Mouse (Mus musculus) cerebellum, adult (tissue): ENCODE results near the gene Rmdn2.

Experiments used
- ATAC-seq: cut with Nextera tagmentation; 2 replicates; pipeline ENCODE4 v1.9.2; 2017; ENCODE audit warnings: mild to moderate bottlenecking, moderate library complexity, mixed read lengths; ENCODE audit not compliant: insufficient number of reproducible peaks, low FRiP score, low TSS enrichment

The Rmdn2 gene

DNA sequence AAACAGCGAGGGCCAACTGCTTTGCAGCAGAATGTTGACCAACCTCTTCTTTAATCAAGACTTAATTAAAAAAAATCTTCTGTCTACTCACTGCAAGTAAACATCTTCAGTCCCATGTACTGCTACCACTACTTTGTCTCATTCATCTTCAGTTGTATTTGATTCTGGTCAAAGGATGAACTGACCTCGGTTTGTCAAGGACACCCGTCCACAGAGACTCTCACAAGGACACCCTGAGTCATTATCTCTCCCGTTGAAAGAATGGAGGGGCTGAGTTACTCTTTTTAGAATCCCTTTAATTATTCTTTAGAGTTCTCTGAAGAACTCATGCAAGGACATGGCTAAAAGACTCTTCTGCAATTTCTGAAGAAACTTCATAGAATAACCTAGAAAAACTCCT lies at the start of gene Rmdn2:
TSS of gene Rmdn2 (plus strand) at position 319 of the 400 bp plus-strand sequence.
- no peak for ATAC-seq

DNA sequence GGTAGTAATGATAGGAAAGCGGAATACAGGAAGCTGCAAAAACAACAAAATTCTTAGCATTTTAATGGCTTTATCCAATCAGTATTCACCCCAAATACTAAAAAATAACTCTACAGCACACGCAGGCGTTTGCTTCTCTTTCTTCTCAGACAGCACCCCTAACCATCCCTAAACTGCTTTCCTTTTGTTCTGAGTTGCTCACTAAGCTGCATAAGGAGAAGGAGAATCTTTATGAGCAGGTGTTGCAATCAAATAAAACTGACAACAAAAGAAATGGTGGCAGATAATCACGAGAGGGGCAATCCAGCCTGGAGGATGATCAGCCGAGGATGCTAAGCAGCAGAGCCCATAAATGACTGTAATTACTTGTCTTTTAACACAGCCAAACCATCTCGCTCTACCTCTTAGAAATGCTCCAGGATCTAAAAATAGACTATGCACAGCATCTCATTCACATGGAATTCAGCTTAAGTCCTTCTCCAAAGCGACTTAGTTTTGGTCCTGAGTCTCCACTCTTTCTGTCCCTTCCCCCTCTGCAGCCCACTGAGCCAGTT lies 48.5 kb upstream of the Rmdn2 start:
- no peak for ATAC-seq

DNA sequence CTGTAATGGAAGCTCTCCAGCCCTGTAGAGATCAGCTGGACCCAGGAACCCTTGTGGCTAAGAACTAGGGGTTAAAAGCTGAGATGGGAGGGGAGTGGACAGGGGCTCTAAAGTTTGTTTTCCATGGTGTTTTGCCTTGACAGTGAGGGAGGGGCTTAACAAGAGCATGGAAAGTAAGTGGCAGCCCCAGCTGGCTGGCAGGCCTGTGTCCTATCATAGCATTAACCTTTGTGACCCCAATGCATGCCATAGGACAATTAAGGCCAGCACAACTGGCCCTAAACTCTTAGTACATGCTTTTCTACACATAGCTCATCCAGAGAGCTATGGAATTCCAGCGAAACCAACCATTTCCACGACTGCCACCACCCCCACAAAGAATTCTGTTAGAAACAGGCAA lies 47.9 kb upstream of the Rmdn2 start:
- ATAC-seq, result no peak

DNA sequence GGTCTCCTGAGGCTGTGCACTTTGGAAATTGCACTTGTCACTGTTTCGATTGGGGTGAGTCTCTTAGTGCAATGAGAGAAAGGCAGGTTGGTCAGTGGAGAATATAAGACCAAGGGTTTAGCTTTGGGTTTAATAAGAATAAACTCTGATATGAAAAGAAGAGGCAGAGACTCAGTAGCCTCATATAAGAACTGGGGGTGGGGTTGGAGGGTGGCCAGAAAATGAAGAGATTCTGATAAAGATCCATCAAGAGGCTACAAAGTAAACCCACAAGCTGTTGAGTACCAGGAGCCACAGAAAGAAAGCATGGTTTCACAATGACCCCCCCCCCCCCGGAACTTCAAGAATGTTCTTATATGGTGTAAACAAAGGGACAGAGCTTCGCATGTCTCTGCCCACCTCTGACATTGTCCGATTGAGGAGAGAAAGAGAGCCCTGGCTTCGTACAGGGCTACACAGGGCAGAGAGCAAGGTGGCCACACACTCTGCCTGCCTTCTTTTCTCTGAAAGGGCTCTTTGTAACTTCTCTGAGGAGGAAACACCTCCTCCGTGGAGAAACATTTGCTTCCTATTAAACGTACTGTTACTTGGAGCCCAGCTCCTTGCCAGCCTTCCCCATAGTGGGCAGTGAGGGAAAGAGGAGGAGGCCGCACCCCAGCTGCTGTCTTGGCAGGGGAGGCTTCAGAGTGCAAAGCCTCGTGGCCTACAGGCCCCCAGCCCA lies 46.3 kb upstream of the Rmdn2 start:
- ATAC-seq, result no peak

DNA sequence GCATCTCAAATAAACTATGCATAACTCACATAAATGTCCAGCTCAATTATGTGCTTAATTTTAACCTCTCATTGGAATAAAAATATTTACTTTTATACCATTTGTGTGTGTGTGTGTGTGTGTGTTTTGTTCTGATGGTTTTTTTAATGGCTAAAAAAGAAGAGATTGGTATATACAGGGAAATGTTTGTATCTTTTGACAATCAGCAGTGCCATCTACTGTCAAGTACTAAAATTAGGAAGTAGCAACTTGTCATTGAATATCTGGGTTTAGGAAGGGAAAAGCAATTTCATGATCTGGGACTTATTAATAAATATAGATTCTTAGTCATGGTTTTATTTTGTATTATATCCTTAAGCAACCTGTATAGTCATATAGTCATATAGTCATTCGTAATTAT lies 43.3 kb upstream of the Rmdn2 start:
- no peak for ATAC-seq

DNA sequence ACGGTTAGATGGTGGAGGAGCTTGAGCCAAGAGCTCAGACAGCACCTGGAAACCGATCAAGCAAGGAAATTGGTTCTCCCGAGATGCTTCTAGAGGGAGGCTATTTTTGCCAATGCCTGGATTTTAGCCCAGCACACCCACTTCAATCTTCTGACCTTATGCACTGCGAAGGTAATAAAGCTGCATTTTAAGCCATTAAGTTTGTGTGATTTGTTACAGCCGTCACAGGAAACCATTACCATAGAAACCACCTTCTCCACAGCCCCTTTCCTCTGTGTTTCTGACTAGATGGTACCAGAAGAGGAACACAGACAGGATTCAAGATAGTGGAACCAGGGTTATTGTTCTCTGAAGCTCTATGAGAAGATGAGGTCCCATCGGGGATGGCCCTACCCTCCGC lies 33.3 kb upstream of the Rmdn2 start:
- no peak for ATAC-seq

DNA sequence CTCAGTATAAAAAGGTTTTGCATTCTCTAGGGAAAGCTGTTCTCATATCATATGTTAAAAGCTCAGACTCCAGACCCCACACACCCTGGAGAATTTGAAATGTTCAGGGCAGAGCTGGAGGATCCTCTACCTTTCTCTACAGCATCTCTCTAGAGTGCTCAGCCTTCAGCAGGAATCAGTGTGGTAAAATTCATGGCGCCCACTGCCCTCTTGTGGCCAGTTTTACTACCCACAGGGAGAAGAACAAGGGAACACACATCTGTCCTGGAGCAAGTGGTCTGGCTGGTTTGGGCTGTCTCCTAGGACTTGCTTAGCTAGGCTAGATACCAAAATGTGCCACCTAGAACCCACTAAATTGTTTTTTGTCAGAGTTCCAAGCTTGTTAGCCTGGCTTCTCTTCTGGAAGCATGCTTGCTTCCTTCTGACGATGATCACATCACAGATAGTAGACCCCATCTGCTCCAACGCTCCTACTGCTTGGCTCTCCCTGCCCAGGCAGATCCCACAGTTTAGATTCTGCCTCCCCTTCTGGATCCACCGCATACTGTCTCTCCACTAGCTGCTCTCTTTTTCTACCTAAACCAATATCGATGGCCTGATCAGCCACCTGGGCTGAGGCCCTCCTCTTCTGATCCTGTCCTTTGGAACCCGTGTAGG lies 31.3 kb upstream of the Rmdn2 start:
- ATAC-seq, result peak; percentile 88

DNA sequence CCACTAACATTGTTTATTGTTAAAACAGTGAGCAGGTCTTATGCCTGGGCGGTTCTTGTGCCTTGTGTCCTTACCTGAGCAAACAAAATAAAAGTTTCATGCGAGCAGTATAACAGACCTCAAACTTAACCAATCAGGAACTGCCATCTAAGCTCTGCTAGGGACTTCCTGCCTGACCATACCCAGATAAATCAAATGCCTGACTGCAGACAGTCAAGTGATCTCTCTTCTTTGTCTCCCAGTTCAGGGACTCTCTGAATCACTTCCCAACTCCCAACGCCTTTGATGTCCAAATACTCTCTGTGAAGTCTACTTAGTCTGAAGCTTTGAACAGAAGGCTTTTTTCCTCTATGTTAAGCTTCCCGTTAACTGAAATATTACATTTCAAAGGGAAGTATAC lies 28.2 kb upstream of the Rmdn2 start:
- no peak for ATAC-seq

DNA sequence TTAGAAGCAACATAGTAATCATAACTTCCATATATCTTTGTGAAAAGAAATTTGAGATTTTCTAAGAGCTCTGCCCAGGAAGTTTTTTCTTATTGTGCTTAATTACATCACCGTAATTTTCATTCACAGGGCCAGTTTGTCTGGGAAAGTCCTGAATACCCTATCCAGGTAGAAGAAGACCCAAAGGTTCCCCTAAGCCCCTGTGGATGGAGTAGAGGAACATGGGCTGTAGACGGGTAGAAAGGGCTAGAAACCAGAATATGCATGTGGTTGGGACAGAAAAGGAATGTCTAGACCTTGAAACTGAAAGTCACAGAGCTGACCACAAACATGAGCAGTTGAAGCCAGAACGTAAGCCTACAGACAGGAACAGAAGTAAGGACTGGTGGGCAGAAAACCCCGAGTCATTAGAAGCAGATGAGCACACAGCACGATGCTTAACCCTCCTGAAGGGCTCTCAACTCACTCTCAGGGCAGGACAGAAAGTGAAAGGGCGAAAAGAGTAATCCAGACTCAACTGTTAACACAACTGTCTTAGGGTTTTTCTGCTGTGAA lies 27.3 kb upstream of the Rmdn2 start:
- ATAC-seq, result no peak

DNA sequence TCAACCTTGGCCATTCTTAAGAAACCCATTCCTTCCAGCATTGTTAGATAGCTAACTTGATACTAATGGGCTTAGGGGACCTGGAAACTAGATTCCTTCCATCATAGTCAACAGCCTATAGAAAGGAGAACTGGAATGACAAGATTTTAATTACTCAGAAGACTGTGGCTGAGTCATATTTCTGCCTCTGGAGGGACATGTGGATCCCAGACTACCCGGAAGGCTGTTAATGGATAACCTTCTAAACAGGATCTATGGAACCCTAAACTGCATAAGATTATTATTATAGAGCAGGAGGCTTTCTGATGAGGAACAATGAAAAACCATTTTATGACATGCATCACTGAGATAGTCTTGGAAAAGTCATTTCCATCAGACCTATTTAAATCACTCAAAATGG lies 21.8 kb upstream of the Rmdn2 start:
- no peak for ATAC-seq

DNA sequence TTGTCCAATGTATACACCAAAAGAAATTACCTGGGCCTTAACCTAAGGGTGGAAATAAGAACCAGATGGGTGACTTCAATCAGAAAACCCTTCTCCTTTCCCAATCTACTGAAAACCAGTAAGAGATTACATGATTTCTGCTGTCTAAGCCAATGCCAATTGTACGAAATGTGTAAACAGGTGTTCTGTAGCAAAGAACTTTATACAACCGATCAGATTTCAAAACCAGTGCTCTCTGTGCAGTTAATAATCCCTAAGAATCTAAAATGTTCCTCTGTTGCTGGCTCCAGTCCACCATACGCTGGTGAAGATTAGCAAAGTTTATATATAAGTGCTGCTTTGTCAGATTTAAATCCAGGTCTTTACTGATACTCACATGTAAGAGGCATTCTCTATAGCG lies 15.7 kb upstream of the Rmdn2 start:
- no peak for ATAC-seq

DNA sequence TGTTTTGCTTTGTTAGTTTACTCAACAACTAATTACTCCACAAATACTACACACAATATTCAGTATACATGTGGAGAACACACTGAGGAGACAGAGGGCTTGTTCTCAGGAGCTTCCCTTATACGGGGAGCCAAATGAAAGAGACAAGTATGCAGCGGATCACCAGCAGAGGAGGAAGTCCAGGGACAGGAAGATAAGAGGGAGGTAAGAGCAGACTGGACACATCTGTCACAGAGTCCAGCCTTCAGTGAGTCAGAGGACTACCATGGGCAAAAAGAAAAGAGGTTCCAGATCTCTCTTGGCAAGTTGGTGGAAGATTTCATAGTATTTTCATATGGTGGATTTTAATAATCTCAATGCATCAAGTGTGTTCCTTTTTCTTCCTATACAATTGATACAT lies 13.5 kb upstream of the Rmdn2 start:
- no peak for ATAC-seq

DNA sequence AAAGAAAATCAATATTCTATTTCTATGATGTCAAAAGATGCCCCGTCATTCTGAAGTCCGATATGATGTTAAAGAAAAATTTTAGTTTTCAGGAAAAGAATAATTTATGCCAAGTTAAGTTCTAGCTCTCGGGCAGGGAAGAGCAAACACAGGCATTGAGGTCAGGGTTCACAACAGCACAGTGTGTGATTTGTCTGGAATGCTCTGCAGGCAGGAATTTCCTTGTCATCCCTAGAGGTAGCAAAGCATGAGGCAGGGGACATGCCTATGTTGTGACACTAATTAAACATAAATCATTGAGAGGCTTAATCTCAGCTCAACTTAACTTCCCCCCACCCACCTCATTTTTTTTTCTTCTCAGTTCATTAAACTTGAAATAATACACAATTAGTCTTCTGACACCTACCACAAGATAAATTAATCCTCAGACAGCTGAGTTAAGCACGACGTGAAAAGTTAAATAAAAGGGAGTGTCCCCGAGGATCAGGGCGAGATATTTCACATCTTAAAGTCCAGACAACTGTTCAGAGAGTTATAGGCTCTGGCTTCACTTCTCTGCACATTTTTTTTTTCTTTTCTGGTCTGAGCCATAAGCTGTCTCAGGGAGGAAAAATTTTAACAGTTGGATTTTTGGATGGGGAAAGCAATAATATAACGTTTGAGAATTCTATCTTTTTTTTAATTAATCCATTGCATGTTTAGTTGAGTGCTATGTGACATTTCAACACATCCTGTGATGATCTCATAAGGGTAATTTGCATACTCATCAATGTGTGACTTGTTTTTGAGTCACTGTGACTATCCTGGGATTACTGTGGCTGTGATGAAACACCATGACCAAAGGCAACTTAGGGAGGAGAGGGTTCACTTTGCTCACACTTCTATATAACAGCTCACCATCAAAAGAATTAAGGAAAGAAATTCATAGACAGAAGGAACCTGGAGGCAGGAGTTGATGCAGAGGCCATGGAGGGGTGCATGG lies 12.8 kb upstream of the Rmdn2 start:
- ATAC-seq, result no peak

DNA sequence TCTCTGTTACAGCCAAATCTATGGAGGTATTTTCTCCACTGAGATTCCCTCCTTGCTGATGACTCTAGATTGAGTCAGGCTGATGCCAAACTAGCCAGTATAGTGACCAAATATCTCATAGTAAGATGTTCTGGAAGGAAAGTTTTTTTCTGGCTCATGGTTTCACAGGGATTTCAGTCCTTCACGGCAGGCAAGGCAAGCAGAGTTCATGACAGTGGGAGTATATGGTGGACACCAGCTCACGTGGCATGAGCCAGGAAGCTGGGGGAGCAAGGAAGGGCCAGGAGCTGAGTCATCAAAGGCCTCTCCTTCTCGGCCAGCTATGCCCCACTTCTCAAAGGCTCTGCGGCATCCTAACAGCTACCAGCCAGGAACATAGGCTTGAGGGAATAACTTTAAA lies 11.6 kb upstream of the Rmdn2 start:
- no peak for ATAC-seq

DNA sequence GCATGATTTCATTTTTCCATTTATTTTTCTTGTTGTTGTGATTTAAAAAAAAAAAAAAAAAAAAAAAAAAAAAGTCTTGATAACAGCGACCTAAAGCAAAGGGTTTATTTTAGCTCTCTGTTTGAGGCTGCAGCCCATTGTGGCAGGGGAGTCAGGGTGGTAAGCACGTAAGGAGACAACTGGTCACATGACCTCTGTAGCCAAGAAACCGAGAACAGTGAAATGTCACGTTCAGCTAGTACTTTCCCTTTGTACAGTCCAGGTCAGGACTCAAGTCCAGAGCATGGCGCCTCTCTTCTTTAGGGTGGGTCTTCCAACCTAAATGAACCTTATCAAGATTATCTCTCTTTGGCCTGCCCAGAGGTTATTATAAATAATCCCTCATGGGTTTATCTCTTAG lies 9.3 kb upstream of the Rmdn2 start:
- no peak for ATAC-seq

DNA sequence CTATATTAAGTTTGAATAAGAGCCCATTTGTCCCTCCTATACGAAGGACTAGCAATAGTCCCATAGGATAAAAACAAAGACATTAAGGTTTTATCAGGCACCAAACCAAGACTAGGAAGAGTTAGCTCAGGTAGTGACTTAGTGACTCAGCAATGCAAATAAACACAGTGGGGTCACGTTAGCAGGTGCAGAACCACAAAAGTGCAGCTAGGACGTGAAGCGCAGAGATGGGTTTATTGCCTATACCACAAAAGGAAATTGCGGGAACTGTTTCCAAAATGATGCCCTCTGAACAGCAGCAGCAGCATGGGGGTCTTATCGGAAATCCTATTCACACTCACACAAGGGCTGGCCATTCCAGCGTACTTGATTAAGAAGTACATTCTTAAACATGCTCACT lies 8.2 kb upstream of the Rmdn2 start:
- ATAC-seq, result no peak

DNA sequence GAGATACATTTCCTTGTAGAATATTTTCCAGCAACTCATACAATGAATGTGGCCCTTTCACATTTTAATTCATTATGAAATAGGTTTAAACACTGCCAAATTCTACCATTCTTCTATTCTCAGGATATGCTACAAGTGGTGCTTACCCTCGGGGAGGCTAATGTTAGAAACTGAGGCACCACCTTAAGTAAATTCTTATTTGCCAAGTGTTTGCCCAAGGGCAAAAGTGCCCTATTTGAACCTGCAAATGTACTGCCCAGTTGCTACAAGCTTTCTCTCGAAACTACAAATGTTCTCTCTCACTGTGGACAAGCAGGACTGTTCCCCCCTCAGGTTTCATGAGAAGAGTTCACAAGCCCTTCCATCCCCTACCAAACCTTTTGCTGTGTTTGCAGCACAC lies 5.9 kb upstream of the Rmdn2 start:
- ATAC-seq, result no peak

DNA sequence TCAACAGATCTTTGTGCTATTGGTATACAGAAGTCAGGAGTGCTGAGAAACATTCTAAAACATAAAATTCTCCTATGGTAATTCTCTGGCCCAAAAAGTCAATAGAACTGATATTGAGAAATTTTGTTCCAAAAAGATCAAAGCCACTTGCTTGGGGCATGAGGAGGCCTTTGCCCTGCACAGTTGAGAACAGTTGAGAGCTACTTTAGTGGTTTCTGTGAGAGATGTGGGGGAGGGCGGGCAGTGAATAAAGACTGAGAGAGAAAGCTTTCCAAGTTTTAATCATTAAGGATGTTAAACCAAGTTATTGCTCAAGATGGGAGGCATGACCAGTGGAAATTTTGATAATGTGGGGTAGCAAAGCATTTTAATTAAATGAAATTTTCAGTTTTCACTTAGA lies 2.0 kb upstream of the Rmdn2 start:
- no peak for ATAC-seq

DNA sequence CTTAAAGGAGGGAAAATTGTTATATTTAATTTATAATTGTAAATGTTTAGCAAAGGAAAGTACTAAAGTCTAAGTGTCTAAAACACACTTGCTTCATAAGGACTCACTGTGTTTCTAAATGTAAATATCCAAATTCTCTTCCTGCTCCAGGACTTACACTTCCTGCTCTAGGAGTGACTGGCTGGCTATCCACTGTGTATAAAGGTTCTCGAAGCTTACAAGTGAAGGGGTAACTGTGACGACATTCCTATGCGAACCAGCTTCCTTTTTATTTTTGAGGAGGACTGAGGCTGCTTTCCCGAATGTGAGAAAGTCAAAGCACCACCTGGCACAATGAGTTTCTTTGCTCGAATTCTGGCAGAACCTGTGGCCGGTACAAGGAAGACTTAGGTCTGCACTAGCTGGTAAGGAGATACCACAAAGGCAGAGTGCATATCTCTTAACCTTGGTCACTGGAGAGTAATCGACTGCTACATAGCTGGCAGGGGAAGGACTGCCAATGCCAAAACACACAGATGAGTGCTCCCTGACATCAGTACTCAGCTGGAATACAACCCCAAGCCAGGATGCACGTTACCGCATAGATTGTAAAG lies 1.4 kb upstream of the Rmdn2 start:
- no peak for ATAC-seq
